Mouse (Mus musculus) layer of hippocampus, adult 2 months (tissue): Measurements from ENCODE around the gene Sec11a. TPM values are rescaled to one million over a fixed set of nuclear protein-coding genes. Genes with fewer than 3 reads are reported as not detected.

Experiments used
- DNase-seq, 2 experiments: peaks; one replicate each; pipeline ENCODE4 v3.0.0; 2022; ENCODE audit warnings: low spot score in 2 of 2
- H3K27ac ChIP-seq: fragments of 200-600 bp; 2 replicates; pipeline ENCODE4 v1.8.1; 2022
- H3K4me3 ChIP-seq: fragments of 200-600 bp; 2 replicates; pipeline ENCODE4 v1.8.1; 2022; ENCODE audit warnings: mild to moderate bottlenecking
- CTCF ChIP-seq: fragments of 200-600 bp; conservative IDR thresholded peaks from 2 replicates; pipeline ENCODE4 v1.8.1; 2022; ENCODE audit warnings: antibody characterized with exemption, mild to moderate bottlenecking, moderate library complexity
- total RNA-seq, 2 experiments: library from RNA; stranded (reverse); gene quantifications; 2 replicates each; pipeline ENCODE4 v1.2.3; 2021

Sec11a gene
- total RNA-seq, 2 experiments from 2014 or later: 54.2 to 56.2 TPM

GRCm38 (mm10) chr7:80935834-80936233, 11.7 kb downstream of the Sec11a start:
- no peak overlapping the region for H3K27ac ChIP-seq
- no peak overlapping the region for H3K4me3 ChIP-seq
- TF ChIP-seq CTCF: no peak
- no peak for DNase-seq

- DNase-seq: no peak
- Histone ChIP-seq H3K27ac (no peak overlapping the region), H3K4me3 (no peak overlapping the region)
- TF ChIP-seq CTCF: no peak
Measured at GRCm38 (mm10) chr7:80932777-80933176, 14.8 kb downstream of the Sec11a start.

DNA sequence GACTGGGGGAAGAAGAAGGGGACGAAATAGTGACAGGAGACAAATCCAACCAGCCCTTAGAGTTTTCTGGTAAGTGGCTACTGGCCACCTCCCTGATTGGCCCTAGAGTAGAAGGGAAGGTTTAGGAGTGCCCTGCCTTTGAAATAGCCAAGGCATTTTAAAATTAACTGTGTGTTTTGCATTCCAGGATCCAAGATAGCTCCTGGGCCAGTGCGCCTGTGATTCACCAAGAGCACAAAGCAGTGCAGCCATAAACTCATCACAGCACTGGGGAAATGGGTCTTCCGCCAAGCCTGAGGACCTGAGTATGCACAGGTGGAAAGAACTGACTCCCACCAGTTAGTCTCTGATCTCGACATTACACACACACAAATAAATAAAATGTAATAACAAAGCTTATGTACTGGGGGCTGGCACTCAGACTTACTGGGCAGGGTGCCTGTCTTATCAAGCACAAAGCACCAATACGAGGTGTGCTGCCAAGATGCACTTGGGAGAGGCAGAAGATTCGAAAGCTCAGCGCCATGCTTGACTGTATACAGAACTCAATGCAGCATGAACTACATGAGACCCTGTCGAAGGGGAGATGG, 15.9 kb downstream of the Sec11a start:
- TF ChIP-seq CTCF: no peak
- 0 out of 2 replicates have a peak overlapping the region, but pooled peaks have one; percentile 28 for H3K27ac ChIP-seq
- peak in 1 of 2 experiments; percentile 10 for DNase-seq
- no peak overlapping the region for H3K4me3 ChIP-seq

DNA sequence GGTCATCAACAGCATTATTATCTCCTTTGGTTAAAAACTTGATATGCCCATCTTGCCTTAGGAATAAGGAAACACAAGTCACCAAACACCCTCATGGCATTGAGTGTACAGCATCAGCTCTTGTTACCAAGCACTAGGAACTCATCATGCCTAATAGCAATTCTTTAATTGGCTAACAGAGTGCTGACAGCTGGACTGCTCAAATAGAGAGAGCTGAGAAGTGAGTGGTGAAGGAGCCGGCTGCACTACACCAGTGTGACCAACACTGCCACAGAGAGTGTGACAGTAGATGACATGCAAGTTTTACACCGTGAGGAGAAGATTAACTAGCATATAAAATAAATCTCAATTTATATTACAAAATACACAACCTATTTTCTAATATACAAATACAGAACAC, 24.4 kb downstream of the Sec11a start:
- Histone ChIP-seq H3K27ac (no peak overlapping the region), H3K4me3 (no peak overlapping the region)
- no peak for DNase-seq
- no peak for TF ChIP-seq CTCF

DNA sequence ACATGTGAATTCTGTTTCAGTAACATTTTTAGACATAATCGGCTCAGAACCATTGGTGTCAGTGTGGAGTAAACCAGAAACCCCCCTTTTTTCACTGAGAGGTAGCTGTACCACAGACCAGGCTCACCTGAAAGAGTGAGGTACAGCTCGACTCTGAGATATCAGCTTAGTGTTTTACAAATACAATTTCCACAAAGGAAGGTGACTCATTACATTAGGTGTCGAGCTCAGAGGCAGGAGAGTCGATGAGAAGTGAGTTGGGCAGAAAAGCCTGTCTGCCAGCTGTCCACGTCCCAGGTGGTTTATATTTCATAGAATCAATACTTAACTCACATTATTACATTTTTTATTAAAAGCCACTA, 28.0 kb downstream of the Sec11a start:
- DNase-seq: no peak
- no peak overlapping the region for H3K4me3 ChIP-seq
- TF ChIP-seq CTCF: no peak
- no peak overlapping the region for H3K27ac ChIP-seq

DNA sequence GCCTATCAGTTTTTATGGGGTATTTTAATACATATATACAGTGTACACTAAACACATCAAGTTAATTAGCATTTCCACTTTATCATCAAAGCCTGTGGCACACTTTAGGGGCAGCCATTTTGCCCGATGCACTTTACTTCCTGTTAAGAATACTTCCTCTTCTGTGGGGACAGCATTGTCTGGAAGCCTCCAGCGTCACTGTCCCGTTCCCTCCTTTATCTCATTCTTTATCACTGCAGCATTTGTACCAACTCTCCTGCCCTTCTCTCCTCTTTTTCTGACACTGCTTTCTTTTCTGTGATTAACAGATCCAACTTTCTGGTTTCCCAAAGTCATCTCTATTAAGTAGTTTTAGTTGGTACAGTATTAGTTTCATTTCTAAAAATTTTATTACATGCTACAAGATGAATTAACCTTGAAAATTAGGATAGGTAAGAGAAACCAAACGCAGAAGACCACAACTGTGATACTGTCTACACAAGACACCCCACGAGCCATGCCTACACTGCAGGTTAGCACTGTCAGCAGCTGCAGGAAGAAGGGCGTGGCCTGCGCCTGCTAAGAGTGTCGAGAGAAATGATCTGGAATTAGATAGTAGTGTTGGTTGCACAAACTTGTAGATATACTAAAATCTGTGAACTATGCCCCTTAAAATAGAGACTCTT, 28.5 kb downstream of the Sec11a start:
- Histone ChIP-seq H3K4me3 (no peak overlapping the region), H3K27ac (no peak overlapping the region)
- no peak for DNase-seq
- TF ChIP-seq CTCF: no peak

DNA sequence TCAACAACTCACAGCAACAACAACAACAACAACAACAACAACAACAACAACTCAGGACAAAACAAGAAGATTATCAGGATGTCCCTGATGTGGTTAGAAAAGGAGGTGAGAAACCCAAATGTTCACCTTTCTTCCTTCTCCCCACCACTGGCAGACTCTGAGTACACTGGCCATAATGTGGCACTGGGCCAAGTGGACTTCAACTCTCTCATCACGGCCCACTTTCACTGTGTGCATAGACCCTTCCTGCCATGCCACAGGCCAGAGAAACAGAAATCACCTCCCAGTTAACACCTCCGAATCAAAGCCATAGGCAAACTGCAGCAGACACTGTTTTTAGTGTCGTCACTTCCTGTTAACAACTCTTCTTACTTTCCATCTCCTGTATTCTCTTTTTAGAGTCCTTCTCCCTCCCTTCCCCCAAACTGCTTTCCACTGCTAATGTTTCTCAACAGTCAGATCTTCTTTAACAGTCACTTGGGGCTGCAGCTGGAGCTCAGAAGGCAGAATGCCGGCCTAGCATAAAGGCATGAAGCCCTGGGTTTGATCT, 29.6 kb downstream of the Sec11a start:
- Histone ChIP-seq H3K4me3 (no peak overlapping the region), H3K27ac (no peak overlapping the region)
- TF ChIP-seq CTCF: no peak
- DNase-seq: no peak

GRCm38 (mm10) chr7:80912496-80912895, 35.1 kb downstream of the Sec11a start:
- no peak for DNase-seq
- no peak overlapping the region for H3K4me3 ChIP-seq
- peak overlapping the region; percentile 46 for H3K27ac ChIP-seq
- TF ChIP-seq CTCF: no peak

GRCm38 (mm10) chr7:80911053-80911452, 36.5 kb downstream of the Sec11a start:
- Histone ChIP-seq H3K27ac (no peak overlapping the region), H3K4me3 (no peak overlapping the region)
- DNase-seq: no peak
- no peak for TF ChIP-seq CTCF

GRCm38 (mm10) chr7:80904921-80905515, 42.6 kb downstream of the Sec11a start, which contains the start of gene Nmb:
Gene Nmb, minus strand, starts transcription at chr7:80905076.
- peak; percentile 40 to 55 for DNase-seq
- TF ChIP-seq CTCF: no peak
- H3K4me3 ChIP-seq: peak within 1 kb of the TSS; percentile 55
- H3K27ac ChIP-seq: peak within 1 kb of the TSS; percentile 72

DNA sequence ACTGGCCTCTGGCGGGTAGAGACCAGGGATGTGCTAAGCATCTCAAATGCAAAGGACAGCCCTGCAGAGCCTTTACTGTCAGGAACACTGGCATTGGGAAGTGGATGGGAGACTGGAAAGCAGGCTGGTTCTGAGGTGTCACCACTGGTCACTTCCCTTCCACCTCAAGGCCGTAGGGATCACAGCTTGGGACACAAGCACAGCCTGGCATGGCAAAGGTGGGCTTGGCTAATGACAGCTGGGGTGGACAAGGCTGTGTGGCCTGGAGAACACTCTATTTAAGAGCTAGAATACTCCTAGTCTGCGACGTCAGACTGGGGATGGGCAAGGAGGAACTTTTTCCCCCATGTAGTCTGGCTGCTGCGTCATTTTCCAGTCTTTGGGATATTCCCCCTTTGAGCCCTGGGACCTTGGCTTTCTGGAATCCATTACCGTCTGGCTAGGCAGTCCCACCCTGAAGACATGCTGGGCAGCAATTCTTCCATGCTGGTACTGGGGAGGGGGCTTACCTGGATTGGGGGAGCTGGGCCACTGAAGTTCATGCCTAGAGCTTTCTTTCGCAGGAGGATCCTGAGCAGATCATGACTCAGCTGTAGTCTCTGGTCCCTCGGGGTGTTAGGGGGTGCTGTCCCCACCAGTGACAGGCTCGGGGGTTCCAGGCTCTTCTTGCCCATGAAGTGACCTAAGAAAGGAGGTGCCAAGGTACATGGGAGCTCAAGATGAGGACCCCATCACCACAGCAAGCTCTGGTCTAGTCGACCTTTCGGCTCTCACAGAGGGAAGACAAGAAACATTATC, 43.8 kb downstream of the Sec11a start:
- no peak for TF ChIP-seq CTCF
- H3K4me3 ChIP-seq: no peak overlapping the region
- no peak overlapping the region for H3K27ac ChIP-seq
- DNase-seq: no peak

DNA sequence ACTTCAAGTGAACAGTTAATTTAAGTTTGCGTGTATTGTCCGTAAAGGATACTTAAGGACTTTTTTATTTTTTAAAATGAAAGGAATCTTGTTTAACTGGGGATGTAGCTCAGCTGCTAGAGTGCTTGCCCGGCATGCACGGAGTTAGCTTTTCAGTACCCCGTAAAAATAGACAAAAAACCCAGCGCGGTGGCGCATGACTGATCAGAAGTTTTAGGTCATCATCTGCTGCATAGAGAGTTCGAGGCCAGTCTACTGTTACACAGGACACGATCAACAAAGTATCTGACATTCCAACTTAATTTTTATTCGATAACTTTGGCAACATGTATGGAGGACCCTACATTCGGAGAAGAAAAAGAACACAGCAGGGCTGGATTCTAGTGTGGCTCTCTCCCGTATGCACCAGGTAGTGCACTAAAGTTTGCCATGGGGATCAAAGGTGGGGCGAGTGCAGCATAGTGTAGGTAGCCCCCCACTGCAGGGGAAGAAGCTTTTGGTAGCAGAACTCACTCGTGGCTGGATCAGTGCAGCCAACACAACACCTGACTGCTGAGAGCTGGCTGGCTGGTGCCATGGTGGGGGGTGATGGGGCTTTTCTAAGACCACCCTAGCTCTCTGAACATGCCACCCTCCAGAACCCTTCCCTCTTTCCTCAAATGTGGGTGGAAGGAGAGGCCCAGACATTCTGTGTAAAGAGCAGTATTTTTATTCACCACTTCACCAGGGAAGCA, 45.9 kb downstream of the Sec11a start:
- H3K27ac ChIP-seq: peak overlapping the region; percentile 80
- TF ChIP-seq CTCF: no peak
- peak overlapping the region; percentile 84 for H3K4me3 ChIP-seq
- DNase-seq: no peak
